Mouse (Mus musculus) lung, embryonic 16.5 days (tissue): ENCODE results near the gene Ttll5. TPM values are rescaled to one million over a fixed set of nuclear protein-coding genes. Genes with fewer than 3 reads are reported as not detected.
A peak's percentile ranks its signal among the peaks of the same experiment; 100 is the strongest.

Experiments used
- ATAC-seq: fragments of 200-750 bp; cut with Nextera tagmentation; 2 replicates; pipeline ENCODE4 v1.8.0; 2017; ENCODE audit warnings: low read depth, mild to moderate bottlenecking, moderate library complexity
- H3K27ac ChIP-seq: fragments of 300-500 bp; sonication (generic); 2 replicates; pipeline ENCODE4 v1.5.1; 2014; ENCODE audit warnings: mild to moderate bottlenecking, control low read depth, low read length
- H3K27me3 ChIP-seq: fragments of 300-500 bp; sonication (generic); 2 replicates; pipeline ENCODE4 v1.6.1; 2014; ENCODE audit warnings: low read depth, low read length, mixed read lengths; ENCODE audit not compliant: control insufficient read depth, insufficient read depth
- H3K36me3 ChIP-seq: fragments of 300-500 bp; sonication (generic); 2 replicates; pipeline ENCODE4 v1.6.1; 2014; ENCODE audit warnings: low read length; ENCODE audit not compliant: control insufficient read depth, insufficient read depth
- H3K4me1 ChIP-seq: fragments of 300-500 bp; sonication (generic); replicated peaks from 2 replicates; pipeline ENCODE4 v1.6.1; 2014; ENCODE audit warnings: low read length, mixed read lengths; ENCODE audit not compliant: control insufficient read depth, insufficient read depth
- H3K4me2 ChIP-seq: fragments of 300-500 bp; sonication (generic); 2 replicates; pipeline ENCODE4 v1.6.1; 2014; ENCODE audit warnings: low read depth, low read length, control low read depth
- H3K4me3 ChIP-seq: fragments of 300-500 bp; sonication (generic); 2 replicates; pipeline ENCODE4 v1.5.1; 2014; ENCODE audit warnings: mild to moderate bottlenecking, low read length, control low read depth
- H3K9ac ChIP-seq: fragments of 300-500 bp; sonication (generic); 2 replicates; pipeline ENCODE4 v1.6.1; 2014; ENCODE audit warnings: low read length, control low read depth
- H3K9me3 ChIP-seq: fragments of 300-500 bp; sonication (generic); 2 replicates; pipeline ENCODE4 v1.6.1; 2016; ENCODE audit warnings: low read length; ENCODE audit not compliant: control insufficient read depth
- WGBS: fragments of 180-500 bp; shearing (Covaris S2); extraction: QIAGEN DNeasy Blood & Tissue Kit; methylation state at CpG from one replicate; pipeline ENCODE4 v1.1.7; 2014; 5-methylcytosine and 5-hydroxymethylcytosine counted together
- polyA plus RNA-seq: library from polyadenylated mRNA; unstranded; fragments of >200 nt; fragmentation: Nextera tagmentation; extraction: Ambion mirVana; gene quantifications from 2 replicates; pipeline ENCODE4 v1.2.1, GENCODE M21; 2015

Ttll5 gene
- polyA plus RNA-seq, 1 experiment from 2014 or later = 17.5 TPM

GRCm38 (mm10) chr12:85930713-85931112, 106.3 kb downstream of the Ttll5 start:
- no peak overlapping the region for H3K9ac ChIP-seq
- H3K27me3 ChIP-seq = no peaks in the 10 kb centered on the region
- no peak overlapping the region for H3K27ac ChIP-seq
- peaks cover 14% of the 10 kb centered on the region for H3K36me3 ChIP-seq
- 84% methylated on average over 3 of the region's 3 CpGs for WGBS
- no peak for ATAC-seq
- H3K4me1 ChIP-seq = no peaks in the 10 kb centered on the region
- no peak overlapping the region for H3K4me2 ChIP-seq
- no peaks in the 10 kb centered on the region for H3K9me3 ChIP-seq
- H3K4me3 ChIP-seq = no peak overlapping the region

- H3K9me3 ChIP-seq = no peaks in the 10 kb centered on the region
- H3K4me3 ChIP-seq = no peak overlapping the region
- H3K27ac ChIP-seq = no peak overlapping the region
- 85% methylated on average over 10 of the region's 10 CpGs for WGBS
- H3K4me2 ChIP-seq = no peak overlapping the region
- H3K36me3 ChIP-seq = peaks cover 14% of the 10 kb centered on the region
- no peaks in the 10 kb centered on the region for H3K4me1 ChIP-seq
- no peaks in the 10 kb centered on the region for H3K27me3 ChIP-seq
- ATAC-seq = no peak
- no peak overlapping the region for H3K9ac ChIP-seq
Measured at GRCm38 (mm10) chr12:85933241-85933640, 108.8 kb downstream of the Ttll5 start.

GRCm38 (mm10) chr12:85937384-85937783, 112.9 kb downstream of the Ttll5 start:
- Histone ChIP-seq H3K4me2 (no peak overlapping the region), H3K27ac (no peak overlapping the region), H3K9ac (no peak overlapping the region), H3K4me1 (peaks cover under 1% of the 10 kb centered on the region; the same call in 1 of the 2 replicates), H3K27me3 (no peaks in the 10 kb centered on the region), H3K36me3 (peaks cover 17% of the 10 kb centered on the region), H3K4me3 (no peak overlapping the region), H3K9me3 (no peaks in the 10 kb centered on the region)
- no peak for ATAC-seq
- 75% methylated on average over 5 of the region's 5 CpGs for WGBS

DNA sequence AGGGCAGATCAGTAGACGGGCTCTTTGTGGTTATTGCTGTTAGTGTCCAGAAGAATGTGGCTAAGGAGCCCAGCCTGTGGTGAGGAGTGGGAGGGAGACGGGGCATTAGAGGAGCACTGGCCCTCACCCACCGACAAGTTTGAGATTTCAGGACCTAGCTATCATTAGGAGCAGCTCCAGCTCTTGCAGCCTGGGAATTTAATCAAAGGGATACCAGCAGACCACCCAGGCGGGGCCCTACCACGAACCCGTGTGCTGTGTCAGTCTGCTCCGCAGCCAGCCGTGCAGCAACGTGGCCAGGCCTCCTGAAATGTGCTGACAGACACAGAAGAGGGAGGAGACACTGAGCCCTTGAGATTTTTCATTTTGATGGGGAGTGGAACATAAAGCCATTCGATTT, 119.0 kb downstream of the Ttll5 start:
- no peak overlapping the region for H3K9ac ChIP-seq
- peak overlapping the region; percentile 84 for H3K27ac ChIP-seq
- ATAC-seq = peak; percentile 89

GRCm38 (mm10) chr12:85944419-85944818, 120.0 kb downstream of the Ttll5 start:
- 85% methylated on average over 3 of the region's 3 CpGs for WGBS
- Histone ChIP-seq H3K9me3 (no peaks in the 10 kb centered on the region), H3K27me3 (no peaks in the 10 kb centered on the region), H3K27ac (no peak overlapping the region), H3K4me1 (peaks cover 15% of the 10 kb centered on the region), H3K9ac (no peak overlapping the region), H3K36me3 (peaks cover 5% of the 10 kb centered on the region; the same call in 1 of the 2 replicates), H3K4me3 (no peak overlapping the region), H3K4me2 (no peak overlapping the region)
- ATAC-seq = no peak

More for the DNA sequence above, 119.0 kb downstream of the Ttll5 start:
- H3K27me3 ChIP-seq = no peaks in the 10 kb centered on the region
- no peaks in the 10 kb centered on the region for H3K9me3 ChIP-seq
- H3K36me3 ChIP-seq = peaks cover 5% of the 10 kb centered on the region; the same call in 1 of the 2 replicates
- no peak overlapping the region for H3K4me2 ChIP-seq
- no peak overlapping the region for H3K4me3 ChIP-seq
- WGBS = 21% methylated on average over 10 of the region's 10 CpGs
- H3K4me1 ChIP-seq = peaks cover 15% of the 10 kb centered on the region

GRCm38 (mm10) chr12:85947161-85947560, 122.7 kb downstream of the Ttll5 start:
- no peak overlapping the region for H3K27ac ChIP-seq
- H3K27me3 ChIP-seq = no peaks in the 10 kb centered on the region
- peaks cover 22% of the 10 kb centered on the region for H3K4me1 ChIP-seq
- peaks cover 4% of the 10 kb centered on the region; the same call in 1 of the 2 replicates for H3K36me3 ChIP-seq
- no peaks in the 10 kb centered on the region for H3K9me3 ChIP-seq
- WGBS = 83% methylated on average over 4 of the region's 4 CpGs
- no peak overlapping the region for H3K4me2 ChIP-seq
- no peak for ATAC-seq
- H3K4me3 ChIP-seq = no peak overlapping the region
- H3K9ac ChIP-seq = no peak overlapping the region

DNA sequence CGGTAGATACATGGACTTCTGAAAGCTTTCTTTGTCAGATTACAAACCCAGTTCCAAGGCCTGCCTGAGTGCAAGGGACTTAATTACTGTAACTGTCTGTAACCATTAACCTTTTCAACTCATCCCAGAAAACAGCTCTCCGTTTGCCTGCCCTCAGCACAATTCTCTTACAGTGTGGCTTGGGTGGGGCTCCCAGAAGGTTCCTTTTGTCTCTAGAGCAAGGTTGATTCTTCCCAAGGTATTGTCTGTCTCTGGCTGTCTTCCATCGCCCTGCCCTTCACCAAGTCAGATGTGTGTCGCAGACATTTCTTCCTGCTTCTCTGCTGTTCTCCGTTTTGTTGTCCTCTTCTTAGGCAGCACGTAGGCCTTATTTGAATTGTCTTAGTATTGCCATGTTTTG, 125.2 kb downstream of the Ttll5 start:
- Histone ChIP-seq H3K9ac (no peak overlapping the region), H3K4me1 (peaks cover 7% of the 10 kb centered on the region; the same call in 1 of the 2 replicates), H3K27me3 (no peaks in the 10 kb centered on the region), H3K4me3 (no peak overlapping the region), H3K9me3 (no peaks in the 10 kb centered on the region), H3K4me2 (no peak overlapping the region), H3K27ac (peak overlapping the region; percentile 47), H3K36me3 (peaks cover 4% of the 10 kb centered on the region; the same call in 1 of the 2 replicates)
- WGBS = 76% methylated on average over 6 of the region's 6 CpGs
- ATAC-seq = no peak

DNA sequence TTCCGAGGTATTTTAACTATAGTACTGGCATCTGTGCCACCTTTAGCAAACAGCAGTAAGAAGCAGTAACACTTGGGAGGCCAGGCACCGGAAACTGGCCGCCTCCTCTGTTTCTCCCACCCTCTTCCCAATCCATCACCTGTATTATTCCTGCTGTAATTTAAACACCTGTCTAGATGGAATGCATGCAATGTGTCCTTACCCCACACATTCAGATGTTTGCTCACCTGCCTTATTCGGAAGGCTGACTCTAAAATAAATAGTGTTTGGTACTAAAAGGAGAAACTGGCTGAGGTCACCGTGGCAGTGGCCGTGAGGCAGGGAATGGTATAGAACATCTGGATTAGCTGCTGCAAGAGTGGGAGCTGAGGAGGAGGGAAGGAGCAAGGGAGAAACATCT, 125.9 kb downstream of the Ttll5 start:
- peak; percentile 71 for ATAC-seq
- Histone ChIP-seq H3K27me3 (no peaks in the 10 kb centered on the region), H3K36me3 (peaks cover 4% of the 10 kb centered on the region; the same call in 1 of the 2 replicates), H3K27ac (peak overlapping the region; percentile 47), H3K9me3 (no peaks in the 10 kb centered on the region), H3K4me1 (peaks cover 7% of the 10 kb centered on the region; the same call in 1 of the 2 replicates), H3K4me3 (no peak overlapping the region), H3K9ac (no peak overlapping the region), H3K4me2 (no peak overlapping the region)
- 48% methylated on average over 6 of the region's 6 CpGs for WGBS

DNA sequence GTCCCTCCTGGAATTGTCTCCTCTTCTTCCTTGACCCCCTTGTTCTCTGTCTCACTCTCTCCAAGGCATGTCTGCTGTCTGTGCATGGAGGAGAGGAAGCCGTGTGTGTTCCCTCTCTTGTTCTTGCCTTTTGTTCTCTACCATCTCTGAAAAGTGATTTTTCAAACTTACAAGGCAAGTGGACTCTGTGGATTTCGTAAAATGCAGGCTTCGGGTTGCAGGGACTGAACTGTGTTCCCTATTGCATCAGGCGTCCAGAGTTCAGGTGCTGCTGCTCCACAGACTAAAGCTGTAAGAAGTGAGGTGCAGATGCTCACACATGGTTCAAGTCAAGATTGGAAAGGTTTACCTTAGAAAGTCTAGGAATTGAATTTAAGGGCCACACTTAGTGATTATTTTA, 126.6 kb downstream of the Ttll5 start:
- peaks cover 7% of the 10 kb centered on the region; the same call in 1 of the 2 replicates for H3K4me1 ChIP-seq
- no peaks in the 10 kb centered on the region for H3K27me3 ChIP-seq
- H3K4me3 ChIP-seq = no peak overlapping the region
- ATAC-seq = no peak
- no peak overlapping the region; the same call in 1 of the 2 replicates for H3K9ac ChIP-seq
- WGBS = 74% methylated on average over 4 of the region's 4 CpGs
- H3K9me3 ChIP-seq = no peaks in the 10 kb centered on the region
- H3K36me3 ChIP-seq = peaks cover 4% of the 10 kb centered on the region; the same call in 1 of the 2 replicates
- H3K4me2 ChIP-seq = no peak overlapping the region
- H3K27ac ChIP-seq = peak overlapping the region; percentile 34
